Mouse (Mus musculus) lung, embryonic 15.5 days (tissue): Measurements from ENCODE around the gene Nostrin. TPM values are rescaled to one million over a fixed set of nuclear protein-coding genes. Genes with fewer than 3 reads are reported as not detected.

Source experiments
- polyA plus RNA-seq: library from polyadenylated mRNA; unstranded; fragments of >200 nt; fragmentation: Nextera tagmentation; extraction: Ambion mirVana; gene quantifications from 2 replicates; pipeline ENCODE4 v1.2.1, GENCODE M21; 2015

Gene Nostrin
- polyA plus RNA-seq, 1 experiment from 2014 or later: 16.3 TPM

Other genes with a start within 250 kb of the Nostrin start
- gene Spc25, start 70.4 kb downstream of the Nostrin start, polyA plus RNA-seq: 181 and 183 TPM in 2 replicates
- gene G6pc2, start 75.3 kb downstream of the Nostrin start, polyA plus RNA-seq: not detected in 2 replicates
- 0.04 and 0.10 TPM in 2 replicates for gene Abcb11, start 206.8 kb downstream of the Nostrin start, polyA plus RNA-seq
- not detected in 2 replicates for gene Dhrs9, start 244.6 kb downstream of the Nostrin start, polyA plus RNA-seq